Mouse (Mus musculus) lung, adult 2 months (tissue): ENCODE data around the gene Mroh3.

ENCODE experiments used
- CTCF ChIP-seq: fragments of 200-500 bp; IDR thresholded peaks from 2 replicates; pipeline ENCODE4 v1.5.1; 2011; ENCODE audit warnings: mild to moderate bottlenecking, low read length, control low read depth; ENCODE audit not compliant: insufficient read depth
- POLR2A ChIP-seq: fragments of 200-500 bp; IDR thresholded peaks from 2 replicates; pipeline ENCODE4 v1.6.1; 2011; ENCODE audit warnings: low read depth, mild to moderate bottlenecking, control low read depth, low read length, borderline replicate concordance; ENCODE audit errors: extremely low read depth

GRCm38 (mm10) chr1:136178741-136179140, 33.9 kb downstream of the Mroh3 start:
- no peak; the same call in 1 of the 2 replicates for TF ChIP-seq POLR2A
- no peak for TF ChIP-seq CTCF
